Mouse (Mus musculus) adrenal gland, adult (tissue): ENCODE results near the gene Evpl.
"Not testable (repeated sequence)": the region's sequence is repeated elsewhere in the genome, so short reads cannot be mapped to it uniquely, and the experiment has no call there.

Source experiments
- DNase-seq, 2 experiments: peaks; one replicate each; pipeline ENCODE4 v3.0.0; 2022 to 2023; ENCODE audit warnings: low spot score in 1 of 2; ENCODE audit not compliant: inconsistent age in 2 of 2

Evpl gene

DNA sequence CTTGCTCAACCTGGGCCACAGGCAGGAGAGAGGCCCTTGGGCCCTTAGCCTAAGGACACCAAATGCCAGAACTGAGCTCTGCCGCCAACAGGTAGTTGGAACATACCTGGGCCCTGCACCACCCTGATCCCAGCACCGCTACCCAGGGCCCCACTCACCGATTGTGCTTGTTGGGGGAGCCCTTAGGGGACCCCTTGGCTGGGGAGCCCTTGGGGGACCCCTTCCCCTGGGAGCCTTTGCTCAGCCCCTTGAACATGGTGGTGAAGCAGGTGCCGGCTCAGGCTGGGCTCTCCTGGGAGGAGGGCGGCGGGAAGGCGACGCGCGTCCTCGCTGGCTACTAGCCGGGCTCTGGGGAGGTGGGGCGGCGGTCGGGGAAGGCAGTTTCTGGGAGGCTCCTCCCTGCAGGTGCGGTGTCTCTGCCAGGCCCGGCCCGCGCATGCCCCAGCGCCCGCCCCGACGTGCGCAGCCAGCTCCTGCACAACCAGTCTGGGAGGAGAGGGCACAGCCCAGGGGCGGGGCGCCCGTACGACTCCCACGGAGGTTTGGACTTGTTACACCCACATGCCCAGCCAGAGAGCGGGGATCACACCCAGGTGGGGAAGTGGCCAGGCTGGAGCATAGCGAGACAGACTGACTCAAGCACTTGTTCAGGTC is at the start of gene Evpl:
Gene Evpl, minus strand, starts transcription at position 336 of the 654 bp plus-strand sequence.
- peak in 1 of 2 experiments; percentile 60 for DNase-seq

GRCm38 (mm10) chr11:116287351-116287750 is 49.5 kb upstream of the Evpl start:
- DNase-seq = no peak

GRCm38 (mm10) chr11:116285770-116286191 is 47.9 kb upstream of the Evpl start:
- DNase-seq = no peak

- no peak for DNase-seq
These were observed 46.1 kb upstream of the Evpl start for GRCm38 (mm10) chr11:116283982-116284381.

- DNase-seq = no peak
These were observed 45.1 kb upstream of the Evpl start for GRCm38 (mm10) chr11:116282912-116283521.

GRCm38 (mm10) chr11:116282089-116282488 is 44.2 kb upstream of the Evpl start:
- no peak for DNase-seq

DNA sequence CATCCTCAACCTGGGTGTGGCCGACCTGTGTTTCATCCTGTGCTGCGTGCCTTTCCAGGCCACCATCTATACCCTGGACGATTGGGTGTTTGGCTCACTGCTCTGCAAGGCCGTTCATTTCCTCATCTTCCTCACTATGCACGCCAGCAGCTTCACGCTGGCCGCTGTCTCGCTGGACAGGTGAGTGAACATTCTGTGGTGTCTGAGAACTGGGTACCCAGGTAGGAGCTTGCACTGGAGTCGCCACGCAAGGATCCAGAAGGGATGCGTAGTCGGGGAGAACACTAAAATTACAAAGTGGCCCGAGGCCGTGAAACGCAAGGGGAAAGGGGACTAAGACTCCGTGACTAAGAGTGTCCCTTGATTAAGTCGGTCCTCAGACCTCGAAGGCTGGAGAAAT is 43.8 kb upstream of the Evpl start:
- DNase-seq = no peak

GRCm38 (mm10) chr11:116280751-116281663 is 43.1 kb upstream of the Evpl start, which contains the start of gene Galr2:
Galr2 (plus strand) TSS chr11:116280939.
- DNase-seq = no peak

GRCm38 (mm10) chr11:116277184-116277583 is 39.3 kb upstream of the Evpl start:
- DNase-seq = not testable (repeated sequence)

DNA sequence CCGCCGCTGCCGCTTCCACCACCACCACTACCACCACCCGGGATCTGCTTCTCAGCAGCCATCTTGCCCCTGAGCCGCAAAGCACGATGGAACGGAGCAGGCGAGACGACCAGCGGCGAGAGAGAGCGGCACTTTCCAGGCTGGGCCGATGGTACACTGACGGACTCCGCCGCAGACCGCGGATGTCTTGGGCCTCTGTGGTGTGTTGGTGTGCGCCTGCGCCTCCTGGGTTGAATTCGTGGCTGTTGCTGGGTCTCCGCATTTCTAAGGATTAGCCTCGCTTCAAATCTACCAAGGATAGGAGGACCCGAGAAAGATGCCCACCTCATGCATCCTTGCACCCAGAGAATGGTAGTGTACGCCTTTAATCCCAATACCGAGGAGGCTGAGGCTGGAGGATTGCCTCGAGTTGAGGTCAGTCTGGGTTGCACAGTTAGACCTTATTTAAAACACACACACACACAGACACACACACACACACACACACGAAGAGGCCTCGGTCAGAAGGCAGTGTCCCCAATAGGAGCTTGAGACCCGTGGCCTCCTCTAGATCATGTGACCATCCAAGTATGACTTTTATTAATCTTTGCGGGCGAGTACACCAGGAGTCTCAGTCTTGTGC is 36.3 kb upstream of the Evpl start, which contains the start of gene Srp68:
Gene Srp68, minus strand, starts transcription at position 173 of the 622 bp plus-strand sequence.
- DNase-seq = peak; percentile 93 to 98

DNA sequence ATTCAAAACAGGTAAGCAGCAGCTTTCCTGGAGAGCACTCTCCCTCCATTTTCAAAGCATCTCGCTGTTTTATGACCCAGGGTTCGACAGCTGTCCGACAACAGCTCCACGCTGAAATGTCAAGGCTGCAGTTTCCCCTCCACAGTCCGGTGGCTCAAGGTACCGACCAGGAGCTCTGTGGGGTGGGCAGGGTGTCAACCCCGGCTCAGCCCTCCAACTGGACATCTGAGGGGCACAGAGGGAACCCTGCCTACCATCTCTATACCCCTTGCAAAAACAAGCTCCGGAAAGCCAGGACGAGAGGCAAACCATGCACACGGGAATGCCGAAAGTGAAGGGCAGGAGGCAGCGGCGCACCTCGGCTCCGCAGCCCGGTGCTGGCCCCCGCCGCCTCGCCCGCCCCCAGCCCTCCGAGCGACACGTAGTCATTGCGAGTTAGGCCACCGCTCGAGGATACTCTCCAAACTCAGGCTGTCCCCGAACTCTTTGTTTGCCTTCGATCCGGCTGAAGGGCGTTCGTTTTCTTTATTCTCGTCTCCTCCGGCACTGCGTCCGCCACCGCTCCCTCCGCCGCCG is 35.7 kb upstream of the Evpl start:
- no peak for DNase-seq

DNA sequence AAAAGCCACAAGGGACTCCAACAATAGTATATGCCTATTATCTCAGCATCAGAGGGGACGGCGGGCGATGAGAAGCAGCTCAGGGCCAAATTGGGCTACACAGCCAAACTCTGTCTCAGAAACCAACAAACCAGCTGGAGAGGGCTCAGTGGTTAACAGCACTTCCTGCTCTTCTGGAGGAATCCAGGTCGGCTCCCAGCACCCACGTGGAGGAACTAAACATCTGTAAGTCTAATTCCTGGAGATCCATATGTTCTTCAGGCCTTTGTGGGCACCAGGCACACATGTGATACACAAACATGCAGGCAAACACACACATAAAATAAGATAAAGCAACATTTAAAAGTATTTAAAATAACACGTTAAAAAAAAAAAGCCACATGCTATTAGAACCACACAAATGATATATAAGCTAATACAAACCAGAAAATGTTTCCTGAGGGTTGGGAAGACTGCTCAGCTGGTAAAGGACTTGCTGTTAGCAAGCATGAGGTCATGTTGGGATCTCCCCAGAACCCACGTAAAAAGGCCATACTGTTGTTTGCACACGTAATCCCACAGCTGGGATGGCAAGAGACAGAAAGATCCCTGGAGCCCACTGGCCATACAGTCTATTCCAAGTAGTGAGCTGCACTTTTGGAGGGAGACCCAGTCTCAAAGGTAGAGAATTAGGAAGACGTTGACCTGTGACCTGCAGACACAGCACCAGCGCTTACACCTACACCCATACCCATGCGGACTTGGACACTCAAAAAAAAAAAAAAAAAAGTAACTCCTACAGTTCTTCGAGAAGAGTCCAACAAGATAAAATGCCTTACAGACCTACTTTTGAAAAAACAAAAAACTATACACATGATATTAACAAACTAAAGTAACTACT is 35.0 kb upstream of the Evpl start:
- DNase-seq = no peak

DNA sequence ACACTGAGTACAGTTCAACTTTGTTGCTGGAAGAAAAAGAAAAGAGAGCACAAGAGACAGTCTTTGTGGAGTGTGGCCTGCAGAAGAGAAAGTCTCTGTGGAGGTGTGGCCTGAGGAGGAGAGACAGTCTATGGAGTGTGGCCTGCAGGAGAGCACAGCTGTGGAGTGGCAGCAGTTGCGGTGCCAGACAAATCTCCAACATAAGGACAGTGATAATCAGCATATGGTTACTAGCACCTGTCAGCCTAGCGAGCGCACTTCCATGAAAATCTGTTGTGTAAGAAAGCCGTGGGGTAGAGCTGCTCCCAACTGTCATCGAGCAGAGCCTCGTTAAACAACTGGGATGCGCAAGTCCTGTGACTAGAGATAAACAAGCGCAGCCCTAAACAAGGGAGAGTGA is 31.7 kb upstream of the Evpl start:
- no peak for DNase-seq

- no peak for DNase-seq
These were observed 30.4 kb upstream of the Evpl start for GRCm38 (mm10) chr11:116268313-116268712.

- no peak for DNase-seq
These were observed 29.8 kb upstream of the Evpl start for GRCm38 (mm10) chr11:116267637-116268036.

DNA sequence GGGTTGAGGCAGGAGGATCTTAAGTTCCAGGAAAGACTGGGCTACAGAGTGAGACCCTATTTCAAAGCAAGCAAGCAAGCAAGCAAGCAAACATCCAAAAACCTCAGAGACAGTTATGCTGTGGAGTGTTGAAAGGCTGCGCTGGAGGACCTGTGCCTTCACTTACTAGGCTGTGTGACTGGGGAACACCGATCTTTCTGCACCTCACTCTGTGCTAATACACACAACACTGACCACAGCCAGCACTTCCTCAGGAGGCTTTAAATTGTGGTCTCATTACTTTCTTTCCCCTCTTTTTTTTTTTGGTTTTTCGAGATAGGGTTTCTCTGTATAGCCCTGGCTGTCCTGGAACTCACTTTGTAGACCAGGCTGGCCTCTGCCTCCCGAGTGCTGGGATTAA is 28.0 kb upstream of the Evpl start:
- DNase-seq = no peak

DNA sequence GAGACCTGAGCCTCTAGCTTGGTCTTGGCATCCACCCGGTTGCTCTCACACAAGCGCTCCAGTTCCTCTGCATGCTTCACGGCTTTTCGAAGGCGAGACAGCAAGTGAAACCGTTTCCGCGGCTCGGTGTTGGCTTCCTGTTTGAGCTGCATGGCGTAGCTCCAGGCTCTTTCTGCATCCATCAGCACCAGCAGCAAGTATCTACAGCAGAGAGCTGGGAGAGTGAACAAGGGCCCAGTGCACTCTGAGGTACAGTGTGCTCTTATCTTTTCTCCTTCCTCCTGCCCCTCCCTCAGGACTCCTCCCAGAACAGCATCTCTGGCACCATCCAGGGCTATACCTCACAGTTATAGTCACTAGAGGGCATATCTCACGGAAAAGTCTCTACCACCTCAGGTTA is 27.5 kb upstream of the Evpl start:
- no peak for DNase-seq

DNA sequence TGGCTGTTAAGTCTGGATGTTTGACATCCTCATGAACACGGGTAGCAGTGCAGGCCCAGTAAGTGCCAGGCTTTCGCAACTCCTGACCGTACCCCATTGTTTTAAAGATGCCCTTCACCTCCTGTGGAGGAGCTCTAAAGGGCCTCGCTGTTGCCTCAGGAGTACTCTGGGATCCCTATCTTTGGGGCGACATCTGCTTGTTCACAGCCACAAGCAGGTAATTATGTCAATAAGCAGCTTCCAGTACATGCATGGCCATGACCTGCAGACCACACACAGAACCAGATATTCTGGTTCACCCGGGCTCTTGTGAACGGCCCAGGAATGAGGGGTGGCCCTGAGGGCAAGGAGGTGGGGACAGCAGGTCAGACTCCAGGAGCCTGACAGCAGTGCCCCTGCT is 22.4 kb upstream of the Evpl start:
- DNase-seq = no peak

GRCm38 (mm10) chr11:116259461-116259860 is 21.6 kb upstream of the Evpl start:
- DNase-seq = no peak
